Mouse (Mus musculus) E14TG2a.4 (cell line): Measurements from ENCODE around the gene Haspin.

Source experiments
- H3K27me3 ChIP-seq: 2 replicates; pipeline ENCODE4 v1.6.1; 2014; ENCODE audit warnings: low read length, control low read depth; ENCODE audit not compliant: insufficient read depth
- H3K36me3 ChIP-seq: 2 replicates; pipeline ENCODE4 v1.6.1; 2014; ENCODE audit warnings: low read length, control low read depth; ENCODE audit not compliant: insufficient read depth
- H3K4me1 ChIP-seq: replicated peaks from 2 replicates; pipeline ENCODE4 v1.6.1; 2014; ENCODE audit warnings: low read depth, low read length, control low read depth
- H3K4me3 ChIP-seq: replicated peaks from 2 replicates; pipeline ENCODE4 v1.5.1; 2014; ENCODE audit warnings: mild to moderate bottlenecking, low read length
- H3K9me3 ChIP-seq: 2 replicates; pipeline ENCODE4 v1.6.1; 2014; ENCODE audit warnings: low read length, control low read depth
- CTCF ChIP-seq: conservative IDR thresholded peaks from 2 replicates; pipeline ENCODE4 v1.5.1; 2014; ENCODE audit warnings: low read length
- NANOG ChIP-seq: IDR thresholded peaks from 2 replicates; pipeline ENCODE4 v1.6.1; 2014; ENCODE audit warnings: borderline replicate concordance, low read length, mixed read lengths
- POU5F1 ChIP-seq: IDR thresholded peaks from 2 replicates; pipeline ENCODE4 v1.6.1; 2014; ENCODE audit warnings: low read length, borderline replicate concordance

The Haspin gene

DNA sequence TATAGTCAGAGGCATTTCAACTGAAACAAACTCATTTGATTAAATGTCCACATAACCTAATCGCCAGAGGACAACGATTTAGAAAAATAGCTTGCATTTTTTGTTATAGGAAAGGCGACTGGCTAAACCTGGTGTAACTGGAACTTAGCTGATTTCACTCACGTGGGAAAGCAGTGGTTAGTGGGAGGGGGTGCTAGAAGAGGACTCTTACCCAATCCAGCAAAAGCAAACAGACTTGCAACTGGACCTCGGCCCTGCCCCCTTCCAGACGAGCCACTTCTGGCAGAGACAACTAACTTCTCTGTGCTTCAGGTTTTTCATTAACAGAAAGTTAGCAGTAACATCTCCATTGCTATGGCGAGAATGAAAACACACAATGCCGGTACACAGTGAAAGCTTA is 37.5 kb upstream of the Haspin start:
- peaks cover 62% of the 10 kb centered on the region for H3K4me1 ChIP-seq
- peaks cover 53% of the 10 kb centered on the region for H3K36me3 ChIP-seq
- H3K9me3 ChIP-seq = no peaks in the 10 kb centered on the region
- H3K4me3 ChIP-seq = peak overlapping the region; percentile 99
- 0 out of 2 replicates have a peak, but pooled peaks cover 3% of the 10 kb centered on the region for H3K27me3 ChIP-seq
- TF ChIP-seq NANOG (no peak), POU5F1 (no peak), CTCF (no peak)

DNA sequence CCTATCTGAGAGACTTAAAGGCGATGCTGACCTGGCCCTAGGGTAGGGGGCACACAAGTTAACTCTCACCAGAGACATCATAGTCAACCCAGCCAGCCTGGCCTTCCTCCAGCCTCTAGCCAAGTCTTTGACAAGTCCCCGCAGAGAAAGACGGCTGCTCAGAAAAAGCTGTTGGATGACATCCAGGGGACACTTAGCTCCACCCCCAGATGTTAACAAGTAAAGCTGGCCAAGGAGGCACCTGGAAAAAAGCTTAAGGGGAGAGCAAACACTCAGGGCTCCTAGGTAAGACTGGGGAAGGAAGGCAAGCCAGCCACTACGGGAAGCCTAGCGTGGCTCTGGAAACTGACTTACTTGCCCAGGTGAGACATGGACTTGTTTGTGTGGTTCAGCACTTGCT is 34.1 kb upstream of the Haspin start:
- no peak overlapping the region for H3K4me3 ChIP-seq
- peaks cover 72% of the 10 kb centered on the region for H3K4me1 ChIP-seq
- no peaks in the 10 kb centered on the region for H3K27me3 ChIP-seq
- no peak for TF ChIP-seq CTCF
- no peak for TF ChIP-seq NANOG
- TF ChIP-seq POU5F1 = no peak
- H3K36me3 ChIP-seq = peaks cover 62% of the 10 kb centered on the region
- H3K9me3 ChIP-seq = no peaks in the 10 kb centered on the region

DNA sequence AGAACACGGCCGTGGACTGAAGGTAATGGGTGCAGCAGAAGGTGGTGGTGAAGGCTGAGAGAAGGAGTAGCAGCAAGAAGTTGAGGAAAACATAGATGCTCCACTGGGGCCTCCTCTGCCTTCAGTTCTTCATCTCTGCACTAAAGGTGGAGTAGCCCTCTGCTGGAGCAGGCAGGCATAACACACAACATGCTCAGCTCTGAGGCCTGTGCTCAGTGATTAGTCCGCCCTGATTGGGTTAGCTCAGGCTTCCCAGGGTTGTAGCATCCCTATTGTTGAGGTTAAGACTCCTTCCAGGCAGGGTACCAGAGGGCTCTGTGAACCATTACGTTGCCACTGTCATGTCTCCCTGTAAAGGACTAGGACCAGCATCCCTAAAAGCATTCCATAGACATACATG is 31.1 kb upstream of the Haspin start:
- no peak overlapping the region for H3K4me3 ChIP-seq
- H3K9me3 ChIP-seq = no peaks in the 10 kb centered on the region
- peaks cover 65% of the 10 kb centered on the region for H3K4me1 ChIP-seq
- peaks cover 45% of the 10 kb centered on the region for H3K36me3 ChIP-seq
- H3K27me3 ChIP-seq = no peaks in the 10 kb centered on the region; the same call in 1 of the 2 replicates
- no peak for TF ChIP-seq POU5F1
- no peak for TF ChIP-seq NANOG
- TF ChIP-seq CTCF = peak; percentile 67

DNA sequence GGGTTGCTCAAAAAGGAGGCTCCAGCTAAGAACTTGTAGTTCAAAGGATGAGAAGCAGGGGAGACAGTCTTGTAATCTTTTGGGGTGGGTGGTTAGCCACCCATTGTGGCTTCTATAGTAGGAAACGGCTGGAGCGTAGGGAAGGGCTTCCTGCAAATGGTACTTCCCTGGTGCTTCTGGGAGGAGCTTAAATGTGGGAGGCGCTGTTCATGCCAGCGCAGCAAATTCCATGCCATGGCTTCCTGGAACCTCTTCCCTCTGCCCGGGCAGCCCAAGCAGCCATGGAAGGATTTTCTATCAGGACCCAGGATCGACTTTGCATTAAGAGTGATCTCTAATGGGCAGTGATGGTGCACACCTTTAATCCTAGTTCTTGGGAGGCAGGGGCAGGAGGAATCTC is 30.5 kb upstream of the Haspin start:
- no peaks in the 10 kb centered on the region; the same call in 1 of the 2 replicates for H3K27me3 ChIP-seq
- peaks cover 38% of the 10 kb centered on the region for H3K36me3 ChIP-seq
- TF ChIP-seq POU5F1 (no peak), CTCF (no peak), NANOG (no peak)
- H3K4me1 ChIP-seq = peaks cover 60% of the 10 kb centered on the region
- H3K4me3 ChIP-seq = peak overlapping the region; percentile 68
- H3K9me3 ChIP-seq = no peaks in the 10 kb centered on the region

DNA sequence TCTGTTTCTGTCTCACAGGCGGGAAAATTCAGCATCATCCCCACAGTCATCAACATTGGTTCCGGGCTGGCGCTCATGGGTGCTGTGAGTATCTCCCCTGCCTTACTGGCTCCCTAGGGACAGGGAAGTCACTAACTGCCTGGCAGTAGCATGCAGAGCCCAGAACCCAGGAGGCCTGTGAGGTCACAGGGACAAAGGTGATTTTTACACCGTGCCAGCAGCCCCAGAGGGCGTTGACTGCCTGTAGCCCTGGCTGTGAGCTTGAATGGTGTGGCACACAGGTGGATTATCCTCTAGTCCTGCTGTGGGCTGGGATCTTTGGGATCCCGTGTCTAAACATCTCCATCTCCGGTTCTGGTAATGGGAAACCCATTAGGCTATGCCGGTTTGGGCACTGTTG is 30.0 kb upstream of the Haspin start:
- no peak for TF ChIP-seq CTCF
- TF ChIP-seq NANOG = no peak
- TF ChIP-seq POU5F1 = no peak
- Histone ChIP-seq H3K27me3 (no peaks in the 10 kb centered on the region; the same call in 1 of the 2 replicates), H3K9me3 (no peaks in the 10 kb centered on the region)

DNA sequence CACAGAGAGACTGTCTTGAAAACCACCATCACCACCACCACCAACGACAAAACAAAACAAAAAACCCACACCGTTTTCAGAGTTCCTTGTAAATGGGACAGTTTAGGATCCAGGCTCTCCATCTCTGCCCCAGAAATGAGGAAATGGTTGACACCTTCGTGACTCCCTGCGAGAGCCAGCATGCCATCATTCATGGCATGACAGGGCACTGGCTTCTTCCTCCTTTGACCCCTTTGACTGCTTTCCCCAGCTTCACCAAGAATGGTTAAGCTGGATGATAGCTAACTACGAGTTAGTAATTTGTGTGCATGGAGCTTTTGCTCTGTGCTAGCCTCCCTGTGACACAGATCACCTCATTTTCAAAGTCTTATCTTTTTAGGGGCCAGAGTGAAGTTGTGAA is 24.2 kb upstream of the Haspin start:
- no peaks in the 10 kb centered on the region for H3K36me3 ChIP-seq

More for the DNA sequence above, 30.0 kb upstream of the Haspin start:
- Histone ChIP-seq H3K4me1 (peaks cover 55% of the 10 kb centered on the region), H3K4me3 (peak overlapping the region; percentile 68), H3K36me3 (peaks cover 33% of the 10 kb centered on the region)

DNA sequence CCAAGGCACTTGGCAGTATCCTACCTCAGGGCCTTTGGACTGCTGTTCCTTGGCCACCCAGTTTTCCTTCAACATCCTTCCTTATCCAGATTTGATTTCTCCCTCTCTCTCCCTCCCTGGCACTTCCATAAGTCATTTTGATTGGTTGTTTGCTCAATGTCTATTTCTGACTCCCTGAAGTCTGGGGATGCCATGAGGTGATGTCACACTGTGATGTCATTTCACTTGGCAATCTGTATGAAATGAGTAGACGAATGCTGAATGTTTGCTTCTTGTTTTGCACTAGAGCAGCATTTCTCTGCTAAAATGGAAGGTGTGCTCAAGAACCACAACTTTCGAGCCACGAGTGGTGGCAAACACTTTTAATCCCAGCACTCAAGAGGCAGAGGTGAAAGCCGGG is 23.5 kb upstream of the Haspin start:
- H3K27me3 ChIP-seq = peaks cover 55% of the 10 kb centered on the region
- H3K36me3 ChIP-seq = no peaks in the 10 kb centered on the region
- no peaks in the 10 kb centered on the region for H3K9me3 ChIP-seq
- H3K4me1 ChIP-seq = peaks cover 22% of the 10 kb centered on the region
- H3K4me3 ChIP-seq = no peak overlapping the region
- TF ChIP-seq POU5F1 (no peak), CTCF (no peak), NANOG (no peak)

More for the DNA sequence above, 24.2 kb upstream of the Haspin start:
- TF ChIP-seq CTCF (no peak), POU5F1 (no peak), NANOG (no peak)
- Histone ChIP-seq H3K4me3 (no peak overlapping the region), H3K4me1 (peaks cover 29% of the 10 kb centered on the region), H3K9me3 (no peaks in the 10 kb centered on the region), H3K27me3 (peaks cover 48% of the 10 kb centered on the region)

DNA sequence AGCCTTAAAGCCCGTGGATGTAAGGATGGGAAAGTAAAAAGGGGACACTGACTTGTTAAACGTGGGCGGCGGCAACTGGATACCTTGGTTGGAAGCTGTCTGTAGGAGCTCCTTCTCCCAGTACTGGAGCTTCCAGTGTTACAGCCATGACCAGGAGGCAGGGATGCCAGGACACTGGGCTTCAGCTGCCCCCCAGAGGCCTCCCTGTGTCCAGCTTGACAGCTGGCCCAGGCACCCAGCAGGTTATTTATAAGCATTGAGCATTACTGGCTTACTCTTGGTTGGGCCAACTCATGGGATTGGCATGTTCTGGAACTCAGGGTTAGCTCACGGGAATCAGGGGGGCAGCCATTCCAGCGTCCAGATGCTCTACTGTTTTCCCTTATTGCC is 22.7 kb upstream of the Haspin start:
- H3K36me3 ChIP-seq = no peaks in the 10 kb centered on the region
- TF ChIP-seq POU5F1 = no peak
- no peak for TF ChIP-seq NANOG
- no peak for TF ChIP-seq CTCF
- H3K4me3 ChIP-seq = peak overlapping the region; percentile 77
- H3K27me3 ChIP-seq = peaks cover 59% of the 10 kb centered on the region
- peaks cover 16% of the 10 kb centered on the region for H3K4me1 ChIP-seq
- no peaks in the 10 kb centered on the region for H3K9me3 ChIP-seq
